Mouse (Mus musculus) hindbrain, embryonic 16.5 days (tissue): ENCODE measurements around the gene Brf1. TPM values are rescaled to one million over a fixed set of nuclear protein-coding genes. Genes with fewer than 3 reads are reported as not detected.

Experiments
- ATAC-seq: fragments of 200-750 bp; cut with Nextera tagmentation; 2 replicates; pipeline ENCODE4 v1.8.0; 2017; ENCODE audit warnings: moderate TSS enrichment, moderate library complexity
- H3K27ac ChIP-seq: fragments of 300-500 bp; sonication (generic); 2 replicates; pipeline ENCODE4 v1.5.1; 2014; ENCODE audit warnings: low read depth, mild to moderate bottlenecking, control low read depth, low read length, moderate library complexity
- H3K27me3 ChIP-seq: fragments of 300-500 bp; sonication (generic); replicated peaks from 2 replicates; pipeline ENCODE4 v1.6.1; 2014; ENCODE audit warnings: low read length; ENCODE audit not compliant: control insufficient read depth, insufficient read depth
- H3K36me3 ChIP-seq: fragments of 300-500 bp; sonication (generic); 2 replicates; pipeline ENCODE4 v1.6.1; 2014; ENCODE audit warnings: mild to moderate bottlenecking, low read length, moderate library complexity, mixed read lengths; ENCODE audit not compliant: control insufficient read depth, insufficient read depth
- H3K4me1 ChIP-seq: fragments of 300-500 bp; sonication (generic); 2 replicates; pipeline ENCODE4 v1.6.1; 2014; ENCODE audit warnings: low read depth, low read length; ENCODE audit not compliant: control insufficient read depth, insufficient read depth
- H3K4me2 ChIP-seq: fragments of 300-500 bp; sonication (generic); 2 replicates; pipeline ENCODE4 v1.6.1; 2014; ENCODE audit warnings: mild to moderate bottlenecking, low read length, control low read depth, moderate library complexity
- H3K4me3 ChIP-seq: fragments of 300-500 bp; sonication (generic); 2 replicates; pipeline ENCODE4 v1.5.1; 2014; ENCODE audit warnings: mild to moderate bottlenecking, low read length, control low read depth, moderate library complexity
- H3K9ac ChIP-seq: fragments of 300-500 bp; sonication (generic); 2 replicates; pipeline ENCODE4 v1.6.1; 2014; ENCODE audit warnings: low read depth, mild to moderate bottlenecking, control low read depth, low read length, moderate library complexity
- H3K9me3 ChIP-seq: fragments of 300-500 bp; sonication (generic); 2 replicates; pipeline ENCODE4 v1.6.1; 2014; ENCODE audit warnings: mild to moderate bottlenecking, low read length, moderate library complexity; ENCODE audit not compliant: control insufficient read depth
- WGBS: fragments of 180-500 bp; shearing (Covaris S2); extraction: QIAGEN DNeasy Blood & Tissue Kit; methylation state at CpG from one replicate; pipeline ENCODE4 v1.1.7; 2014; 5-methylcytosine and 5-hydroxymethylcytosine counted together
- polyA plus RNA-seq: library from polyadenylated mRNA; unstranded; fragments of >200 nt; fragmentation: Nextera tagmentation; extraction: Ambion mirVana; gene quantifications from 2 replicates; pipeline ENCODE4 v1.2.1, GENCODE M21; 2015

The Brf1 gene
- polyA plus RNA-seq, 1 experiment from 2014 or later: 40.5 TPM

DNA sequence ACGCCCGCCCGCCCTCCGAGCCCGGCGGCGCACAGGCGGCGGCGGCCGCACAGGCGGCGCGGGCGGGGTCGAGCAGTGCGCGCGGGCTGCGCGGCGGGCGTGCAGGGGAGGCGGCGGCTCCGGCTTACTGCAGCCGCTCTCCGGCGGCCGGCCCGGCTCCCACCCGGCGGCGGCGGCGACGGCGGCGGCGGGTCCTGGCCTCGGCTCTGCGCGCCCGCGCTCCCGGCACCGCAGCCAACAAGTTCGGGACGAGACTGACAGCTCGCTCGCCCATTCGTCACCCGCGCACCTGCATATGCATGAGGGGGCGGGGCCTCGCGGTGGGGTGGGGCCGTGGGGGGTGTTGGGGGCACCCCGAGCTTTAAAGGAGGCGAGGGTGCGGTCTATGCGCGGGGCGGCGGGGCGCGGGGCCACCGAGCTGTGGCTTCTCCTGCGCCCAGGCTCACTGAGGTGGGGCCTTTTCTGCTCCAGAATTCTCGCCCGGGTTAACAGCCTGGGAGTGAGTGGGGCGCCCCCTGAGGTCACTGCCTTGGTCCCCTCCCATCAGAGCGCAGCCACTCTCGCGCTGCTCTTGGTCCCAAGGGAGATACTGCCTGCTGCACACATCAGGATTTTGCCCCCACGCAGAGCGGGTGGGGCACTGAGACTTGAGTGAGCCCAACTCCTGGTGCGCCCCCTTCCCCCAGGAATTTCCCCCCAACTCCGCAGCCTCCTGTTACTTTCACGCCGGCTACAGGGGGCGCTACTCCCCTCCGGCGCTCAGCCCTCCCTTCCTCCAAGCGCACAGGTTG, 70.7 kb downstream of the Brf1 start, which contains the start of gene Jag2:
Gene Jag2 (minus strand): TSS at position 215 of the 791 bp plus-strand sequence.
- WGBS: under 1% methylated on average over 16 of the region's 85 CpGs
- peak; percentile 79 for ATAC-seq
- Histone ChIP-seq H3K4me1 (peaks cover 32% of the 10 kb centered on the region), H3K27me3 (no peaks in the 10 kb centered on the region; the same call in 1 of the 2 replicates), H3K36me3 (no peaks in the 10 kb centered on the region), H3K9me3 (no peaks in the 10 kb centered on the region), H3K4me3 (peak within 1 kb of the TSS; percentile 67), H3K9ac (peak within 1 kb of the TSS; percentile 80), H3K27ac (peak within 1 kb of the TSS; percentile 86), H3K4me2 (peak within 1 kb of the TSS; percentile 78)

DNA sequence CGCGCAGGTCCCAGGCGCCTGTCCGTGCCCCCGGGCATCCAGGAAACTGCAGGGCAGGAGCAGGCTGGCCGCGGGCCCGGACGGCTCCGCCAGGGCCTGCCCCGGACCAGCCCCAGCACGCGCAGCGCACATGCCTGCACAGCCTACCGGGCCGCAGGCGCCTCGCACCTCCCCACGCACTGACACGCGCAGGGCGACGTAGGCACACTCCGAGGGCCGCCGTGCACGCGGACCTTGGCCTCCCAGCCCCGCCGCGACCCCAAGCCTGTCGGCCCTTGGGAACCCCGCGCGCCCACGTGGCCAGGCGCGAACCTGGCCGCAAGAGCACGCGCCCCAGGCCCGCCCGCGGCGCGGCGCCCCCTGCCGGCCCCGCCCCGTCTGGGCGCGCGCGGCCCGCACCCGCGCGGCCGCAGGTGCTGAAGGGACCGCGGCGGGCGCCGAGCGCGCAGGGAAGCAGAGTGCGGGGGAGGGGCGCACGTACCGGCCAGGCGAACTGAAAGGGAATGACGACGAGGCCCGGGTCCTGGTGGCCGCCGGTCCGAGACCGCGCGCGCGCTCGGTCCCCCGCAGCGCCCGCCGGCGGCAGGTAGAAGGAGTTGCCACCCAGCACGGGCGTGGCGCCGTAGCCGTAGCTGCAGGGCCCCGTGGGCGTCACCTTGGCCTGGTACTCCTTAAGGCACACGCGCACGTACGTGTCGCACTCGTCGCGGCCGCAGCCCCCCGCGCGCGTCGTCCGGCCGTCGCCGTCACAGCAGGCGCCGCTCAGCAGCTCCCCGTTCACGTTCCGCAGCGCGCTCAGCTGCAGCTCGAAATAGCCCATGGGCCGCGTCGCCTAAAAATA, 71.9 kb downstream of the Brf1 start:
- Histone ChIP-seq H3K27me3 (no peaks in the 10 kb centered on the region; the same call in 1 of the 2 replicates), H3K9me3 (no peaks in the 10 kb centered on the region), H3K27ac (peak overlapping the region; percentile 86), H3K4me1 (peaks cover 32% of the 10 kb centered on the region), H3K36me3 (no peaks in the 10 kb centered on the region), H3K4me3 (peak overlapping the region; percentile 67), H3K9ac (peak overlapping the region; percentile 80), H3K4me2 (peak overlapping the region; percentile 78)
- ATAC-seq: peak; percentile 51
- WGBS: 1% methylated on average over 88 of the region's 124 CpGs

DNA sequence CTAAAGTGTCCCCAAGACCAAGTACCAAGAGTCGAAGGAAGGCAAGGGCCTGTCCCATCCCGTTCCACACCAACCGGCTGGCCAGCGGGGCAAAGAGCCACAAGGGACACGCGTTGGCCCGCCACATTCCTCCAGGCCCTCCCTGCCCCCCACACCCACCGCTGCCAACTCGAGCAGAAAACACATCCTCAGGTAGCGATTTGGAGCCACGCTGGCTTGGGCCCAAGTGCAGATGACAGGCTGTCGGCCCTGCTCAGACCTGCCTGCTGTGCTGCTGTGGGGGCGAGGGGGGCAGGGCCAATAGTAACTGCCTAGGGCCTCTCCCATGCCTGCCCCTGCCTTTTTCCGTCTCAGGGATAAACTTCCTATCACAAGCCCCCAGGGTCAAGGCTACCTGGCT, 73.2 kb downstream of the Brf1 start:
- peaks cover 32% of the 10 kb centered on the region for H3K4me1 ChIP-seq
- H3K27ac ChIP-seq: no peak overlapping the region
- peak overlapping the region; percentile 4; the same call in 1 of the 2 replicates for H3K4me3 ChIP-seq
- no peaks in the 10 kb centered on the region for H3K9me3 ChIP-seq
- H3K4me2 ChIP-seq: peak overlapping the region; percentile 78
- ATAC-seq: no peak
- 65% methylated on average over 14 of the region's 14 CpGs for WGBS
- H3K27me3 ChIP-seq: no peaks in the 10 kb centered on the region; the same call in 1 of the 2 replicates
- peak overlapping the region; percentile 15; the same call in 1 of the 2 replicates for H3K9ac ChIP-seq
- H3K36me3 ChIP-seq: no peaks in the 10 kb centered on the region

DNA sequence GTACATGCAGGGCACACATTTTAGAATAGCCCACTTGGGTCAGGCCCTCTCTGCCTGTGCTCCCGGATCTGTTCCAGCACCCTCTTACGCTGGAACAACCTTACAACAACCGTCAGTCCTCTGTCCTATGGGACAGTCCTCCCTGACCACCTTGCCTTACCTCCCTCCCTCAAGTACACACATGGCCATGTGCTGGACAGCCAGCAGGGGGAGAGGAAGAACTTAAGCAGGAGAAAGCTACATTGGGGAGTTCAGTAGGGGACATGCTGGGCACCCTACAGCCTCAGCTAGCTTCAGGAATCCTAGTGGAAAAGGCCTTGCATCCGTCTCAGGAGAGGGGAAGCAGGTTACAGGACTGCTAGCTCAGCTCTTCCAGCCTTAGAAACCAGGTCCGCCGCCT, 74.6 kb downstream of the Brf1 start:
- H3K9ac ChIP-seq: no peak overlapping the region
- no peaks in the 10 kb centered on the region for H3K36me3 ChIP-seq
- no peak overlapping the region for H3K27ac ChIP-seq
- no peak for ATAC-seq
- H3K9me3 ChIP-seq: no peaks in the 10 kb centered on the region
- no peak overlapping the region for H3K4me3 ChIP-seq
- no peaks in the 10 kb centered on the region for H3K27me3 ChIP-seq
- no peak overlapping the region for H3K4me2 ChIP-seq
- WGBS: 90% methylated on average over 6 of the region's 6 CpGs
- peaks cover 32% of the 10 kb centered on the region for H3K4me1 ChIP-seq

DNA sequence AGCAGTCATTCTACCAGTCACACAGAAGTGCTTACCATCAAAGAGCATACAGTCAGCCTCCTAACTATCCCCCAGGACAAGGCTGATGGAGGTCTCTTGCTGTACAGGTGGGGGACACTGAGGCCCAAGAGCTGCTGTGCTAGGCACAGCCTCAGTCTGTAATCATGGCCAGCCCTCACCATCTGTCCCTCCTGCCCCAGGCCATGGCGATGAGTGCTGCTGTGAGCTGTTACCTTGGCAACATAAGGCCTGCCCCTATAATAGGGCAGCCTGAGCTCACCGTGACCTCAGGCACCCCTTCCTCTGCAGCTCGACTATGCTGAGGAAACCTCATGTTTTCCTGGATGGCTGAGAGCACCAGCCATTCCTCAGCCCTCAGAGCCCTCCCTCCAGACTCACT, 78.0 kb downstream of the Brf1 start:
- ATAC-seq: peak; percentile 21; the same call in 1 of the 2 replicates
- H3K9ac ChIP-seq: no peak overlapping the region
- no peaks in the 10 kb centered on the region for H3K27me3 ChIP-seq
- 8% methylated on average over 3 of the region's 3 CpGs for WGBS
- H3K9me3 ChIP-seq: no peaks in the 10 kb centered on the region
- H3K4me3 ChIP-seq: no peak overlapping the region
- H3K4me1 ChIP-seq: peaks cover 15% of the 10 kb centered on the region
- H3K27ac ChIP-seq: no peak overlapping the region
- no peak overlapping the region for H3K4me2 ChIP-seq
- H3K36me3 ChIP-seq: 0 out of 2 replicates have a peak, but pooled peaks cover 10% of the 10 kb centered on the region

GRCm38 (mm10) chr12:112921518-112921917, 79.0 kb downstream of the Brf1 start:
- ATAC-seq: no peak
- no peaks in the 10 kb centered on the region for H3K9me3 ChIP-seq
- H3K36me3 ChIP-seq: 0 out of 2 replicates have a peak, but pooled peaks cover 10% of the 10 kb centered on the region
- no peak overlapping the region for H3K9ac ChIP-seq
- H3K27ac ChIP-seq: no peak overlapping the region
- no peak overlapping the region for H3K4me2 ChIP-seq
- 87% methylated on average over 12 of the region's 12 CpGs for WGBS
- no peaks in the 10 kb centered on the region for H3K27me3 ChIP-seq
- H3K4me1 ChIP-seq: peaks cover 4% of the 10 kb centered on the region; the same call in 1 of the 2 replicates
- H3K4me3 ChIP-seq: no peak overlapping the region

DNA sequence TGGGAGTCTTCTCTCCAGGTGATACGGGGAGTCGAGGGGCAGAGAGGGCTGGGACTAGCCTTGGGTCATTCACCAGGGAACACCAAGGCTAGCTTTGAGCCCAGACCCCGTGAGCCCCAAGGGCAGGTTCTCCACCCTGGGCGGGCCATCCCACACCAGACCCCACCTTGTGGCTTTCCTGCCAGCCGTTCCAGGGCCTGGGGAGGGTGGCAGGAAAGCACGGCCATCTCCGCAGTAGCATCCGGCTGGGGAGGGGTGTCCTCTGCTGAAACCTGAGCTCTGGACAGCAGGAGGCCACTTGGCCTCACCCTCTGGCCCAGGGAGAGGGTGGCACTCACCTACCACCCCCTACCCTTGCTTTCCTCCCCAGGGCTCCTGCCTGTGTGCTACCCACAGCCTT, 82.6 kb downstream of the Brf1 start:
- H3K36me3 ChIP-seq: peaks cover 23% of the 10 kb centered on the region
- H3K27ac ChIP-seq: no peak overlapping the region
- no peak overlapping the region for H3K4me3 ChIP-seq
- no peaks in the 10 kb centered on the region for H3K9me3 ChIP-seq
- no peaks in the 10 kb centered on the region for H3K4me1 ChIP-seq
- H3K9ac ChIP-seq: no peak overlapping the region
- ATAC-seq: no peak
- 63% methylated on average over 8 of the region's 8 CpGs for WGBS
- no peaks in the 10 kb centered on the region for H3K27me3 ChIP-seq
- H3K4me2 ChIP-seq: no peak overlapping the region

- H3K27me3 ChIP-seq: no peaks in the 10 kb centered on the region
- H3K9me3 ChIP-seq: no peaks in the 10 kb centered on the region
- H3K27ac ChIP-seq: no peak overlapping the region
- H3K9ac ChIP-seq: no peak overlapping the region
- no peaks in the 10 kb centered on the region for H3K4me1 ChIP-seq
- no peak overlapping the region for H3K4me2 ChIP-seq
- 76% methylated on average over 11 of the region's 11 CpGs for WGBS
- no peak for ATAC-seq
- H3K36me3 ChIP-seq: peaks cover 27% of the 10 kb centered on the region
- H3K4me3 ChIP-seq: no peak overlapping the region
Observed at GRCm38 (mm10) chr12:112917486-112917885, 83.0 kb downstream of the Brf1 start.
